Mouse (Mus musculus): ENCODE data around the gene Cradd. TPM values are rescaled to one million over a fixed set of nuclear protein-coding genes. Genes with fewer than 3 reads are reported as not detected.

Cradd gene
- polyA plus RNA-seq, 1 experiment from 2014 or later, result 10.4 TPM

- ATAC-seq, result no peak
- H3K9ac ChIP-seq (replicated peaks; ENCODE audit: low read depth, low read length), result no peak overlapping the region
- 73% methylated on average over 8 of the region's 8 CpGs for WGBS
- H3K36me3 ChIP-seq (ENCODE audit: control insufficient read depth, insufficient read depth), result no peaks in the 10 kb centered on the region
- H3K9me3 ChIP-seq (ENCODE audit: control insufficient read depth, low read length), result no peaks in the 10 kb centered on the region
- H3K27ac ChIP-seq (ENCODE audit: low read length), result no peak overlapping the region
- H3K4me2 ChIP-seq (ENCODE audit: low read length), result no peak overlapping the region
- no peak overlapping the region for H3K4me3 ChIP-seq (replicated peaks; ENCODE audit: low read length)
- no peaks in the 10 kb centered on the region for H3K27me3 ChIP-seq (replicated peaks; ENCODE audit: control insufficient read depth, insufficient read depth, low read length)
- peaks cover 9% of the 10 kb centered on the region for H3K4me1 ChIP-seq (replicated peaks; ENCODE audit: control insufficient read depth, insufficient read depth, low read length)
Observed at GRCm38 (mm10) chr10:95197377-95197776, 126.6 kb downstream of the Cradd start.

- H3K27me3 ChIP-seq (replicated peaks; ENCODE audit: control insufficient read depth, insufficient read depth, low read length), result no peaks in the 10 kb centered on the region
- H3K9me3 ChIP-seq (ENCODE audit: control insufficient read depth, low read length), result no peaks in the 10 kb centered on the region
- no peak for ATAC-seq
- no peaks in the 10 kb centered on the region for H3K36me3 ChIP-seq (ENCODE audit: control insufficient read depth, insufficient read depth)
- H3K4me1 ChIP-seq (replicated peaks; ENCODE audit: control insufficient read depth, insufficient read depth, low read length), result peaks cover 9% of the 10 kb centered on the region
- H3K27ac ChIP-seq (ENCODE audit: low read length), result no peak overlapping the region
- no peak overlapping the region for H3K4me2 ChIP-seq (ENCODE audit: low read length)
- no peak overlapping the region for H3K4me3 ChIP-seq (replicated peaks; ENCODE audit: low read length)
- no peak overlapping the region for H3K9ac ChIP-seq (replicated peaks; ENCODE audit: low read depth, low read length)
- WGBS, result 96% methylated on average over 5 of the region's 5 CpGs
Observed at GRCm38 (mm10) chr10:95195719-95196118, 128.2 kb downstream of the Cradd start.

- no peak overlapping the region for H3K4me3 ChIP-seq (replicated peaks; ENCODE audit: low read length)
- H3K9ac ChIP-seq (replicated peaks; ENCODE audit: low read depth, low read length), result no peak overlapping the region
- ATAC-seq, result no peak
- no peaks in the 10 kb centered on the region for H3K36me3 ChIP-seq (ENCODE audit: control insufficient read depth, insufficient read depth)
- H3K9me3 ChIP-seq (ENCODE audit: control insufficient read depth, low read length), result no peaks in the 10 kb centered on the region
- H3K27ac ChIP-seq (ENCODE audit: low read length), result no peak overlapping the region
- H3K27me3 ChIP-seq (replicated peaks; ENCODE audit: control insufficient read depth, insufficient read depth, low read length), result no peaks in the 10 kb centered on the region
- WGBS, result 90% methylated on average over 4 of the region's 4 CpGs
- H3K4me2 ChIP-seq (ENCODE audit: low read length), result no peak overlapping the region
- H3K4me1 ChIP-seq (replicated peaks; ENCODE audit: control insufficient read depth, insufficient read depth, low read length), result peaks cover under 1% of the 10 kb centered on the region; the same call in 1 of the 2 replicates
Observed at GRCm38 (mm10) chr10:95194776-95195175, 129.2 kb downstream of the Cradd start.

GRCm38 (mm10) chr10:95193875-95194281 lies 130.1 kb downstream of the Cradd start:
- no peak overlapping the region for H3K9ac ChIP-seq (replicated peaks; ENCODE audit: low read depth, low read length)
- no peaks in the 10 kb centered on the region for H3K4me1 ChIP-seq (replicated peaks; ENCODE audit: control insufficient read depth, insufficient read depth, low read length)
- WGBS, result 72% methylated on average over 11 of the region's 11 CpGs
- no peaks in the 10 kb centered on the region for H3K27me3 ChIP-seq (replicated peaks; ENCODE audit: control insufficient read depth, insufficient read depth, low read length)
- H3K36me3 ChIP-seq (ENCODE audit: control insufficient read depth, insufficient read depth), result no peaks in the 10 kb centered on the region
- no peak for ATAC-seq
- H3K4me3 ChIP-seq (replicated peaks; ENCODE audit: low read length), result no peak overlapping the region
- H3K27ac ChIP-seq (ENCODE audit: low read length), result no peak overlapping the region
- no peak overlapping the region for H3K4me2 ChIP-seq (ENCODE audit: low read length)
- H3K9me3 ChIP-seq (ENCODE audit: control insufficient read depth, low read length), result no peaks in the 10 kb centered on the region

- Histone ChIP-seq H3K9me3 (ENCODE audit: control insufficient read depth, low read length) (no peaks in the 10 kb centered on the region), H3K4me1 (replicated peaks; ENCODE audit: control insufficient read depth, insufficient read depth, low read length) (no peaks in the 10 kb centered on the region), H3K27me3 (replicated peaks; ENCODE audit: control insufficient read depth, insufficient read depth, low read length) (no peaks in the 10 kb centered on the region), H3K27ac (ENCODE audit: low read length) (no peak overlapping the region), H3K9ac (replicated peaks; ENCODE audit: low read depth, low read length) (no peak overlapping the region), H3K4me2 (ENCODE audit: low read length) (no peak overlapping the region), H3K4me3 (replicated peaks; ENCODE audit: low read length) (no peak overlapping the region), H3K36me3 (ENCODE audit: control insufficient read depth, insufficient read depth) (no peaks in the 10 kb centered on the region)
- 76% methylated on average over 3 of the region's 3 CpGs for WGBS
- ATAC-seq, result no peak
Observed at GRCm38 (mm10) chr10:95191881-95192280, 132.1 kb downstream of the Cradd start.

GRCm38 (mm10) chr10:95191151-95191655 lies 132.7 kb downstream of the Cradd start:
- H3K27me3 ChIP-seq (replicated peaks; ENCODE audit: control insufficient read depth, insufficient read depth, low read length), result no peaks in the 10 kb centered on the region
- ATAC-seq, result no peak
- no peak overlapping the region for H3K27ac ChIP-seq (ENCODE audit: low read length)
- no peak overlapping the region for H3K4me2 ChIP-seq (ENCODE audit: low read length)
- no peaks in the 10 kb centered on the region for H3K36me3 ChIP-seq (ENCODE audit: control insufficient read depth, insufficient read depth)
- 83% methylated on average over 9 of the region's 9 CpGs for WGBS
- H3K4me1 ChIP-seq (replicated peaks; ENCODE audit: control insufficient read depth, insufficient read depth, low read length), result no peaks in the 10 kb centered on the region
- no peaks in the 10 kb centered on the region for H3K9me3 ChIP-seq (ENCODE audit: control insufficient read depth, low read length)
- no peak overlapping the region for H3K4me3 ChIP-seq (replicated peaks; ENCODE audit: low read length)
- no peak overlapping the region for H3K9ac ChIP-seq (replicated peaks; ENCODE audit: low read depth, low read length)

- WGBS, result 82% methylated on average over 16 of the region's 16 CpGs
- H3K27ac ChIP-seq (ENCODE audit: low read length), result no peak overlapping the region
- ATAC-seq, result no peak
- no peak overlapping the region for H3K4me3 ChIP-seq (replicated peaks; ENCODE audit: low read length)
- H3K9me3 ChIP-seq (ENCODE audit: control insufficient read depth, low read length), result no peaks in the 10 kb centered on the region
- H3K27me3 ChIP-seq (replicated peaks; ENCODE audit: control insufficient read depth, insufficient read depth, low read length), result no peaks in the 10 kb centered on the region
- H3K4me1 ChIP-seq (replicated peaks; ENCODE audit: control insufficient read depth, insufficient read depth, low read length), result no peaks in the 10 kb centered on the region
- no peak overlapping the region for H3K9ac ChIP-seq (replicated peaks; ENCODE audit: low read depth, low read length)
- H3K36me3 ChIP-seq (ENCODE audit: control insufficient read depth, insufficient read depth), result no peaks in the 10 kb centered on the region
- H3K4me2 ChIP-seq (ENCODE audit: low read length), result no peak overlapping the region
Observed at GRCm38 (mm10) chr10:95189550-95190211, 134.3 kb downstream of the Cradd start.

- peak; percentile 27; the same call in 1 of the 2 replicates for ATAC-seq
- Histone ChIP-seq H3K27ac (ENCODE audit: low read length) (no peak overlapping the region), H3K4me1 (replicated peaks; ENCODE audit: control insufficient read depth, insufficient read depth, low read length) (peaks cover 12% of the 10 kb centered on the region), H3K9ac (replicated peaks; ENCODE audit: low read depth, low read length) (no peak overlapping the region), H3K27me3 (replicated peaks; ENCODE audit: control insufficient read depth, insufficient read depth, low read length) (no peaks in the 10 kb centered on the region), H3K36me3 (ENCODE audit: control insufficient read depth, insufficient read depth) (no peaks in the 10 kb centered on the region), H3K9me3 (ENCODE audit: control insufficient read depth, low read length) (no peaks in the 10 kb centered on the region), H3K4me2 (ENCODE audit: low read length) (no peak overlapping the region), H3K4me3 (replicated peaks; ENCODE audit: low read length) (no peak overlapping the region)
- 55% methylated on average over 5 of the region's 5 CpGs for WGBS
Observed at GRCm38 (mm10) chr10:95184210-95184609, 139.7 kb downstream of the Cradd start.

GRCm38 (mm10) chr10:95183051-95183450 lies 140.9 kb downstream of the Cradd start:
- Histone ChIP-seq H3K4me2 (ENCODE audit: low read length) (no peak overlapping the region), H3K4me1 (replicated peaks; ENCODE audit: control insufficient read depth, insufficient read depth, low read length) (peaks cover 12% of the 10 kb centered on the region), H3K9ac (replicated peaks; ENCODE audit: low read depth, low read length) (no peak overlapping the region), H3K9me3 (ENCODE audit: control insufficient read depth, low read length) (no peaks in the 10 kb centered on the region), H3K36me3 (ENCODE audit: control insufficient read depth, insufficient read depth) (no peaks in the 10 kb centered on the region), H3K27me3 (replicated peaks; ENCODE audit: control insufficient read depth, insufficient read depth, low read length) (no peaks in the 10 kb centered on the region), H3K27ac (ENCODE audit: low read length) (no peak overlapping the region), H3K4me3 (replicated peaks; ENCODE audit: low read length) (no peak overlapping the region)
- ATAC-seq, result peak; percentile 63
- 39% methylated on average over 4 of the region's 4 CpGs for WGBS
